Mouse (Mus musculus) megakaryocyte, adult 5-6 weeks (primary cell): Measurements from ENCODE around the gene Cfap46. TPM values are rescaled to one million over a fixed set of nuclear protein-coding genes. Genes with fewer than 3 reads are reported as not detected.

Experiments
- ATAC-seq: 2 replicates; pipeline ENCODE4 v1.8.0; 2016; ENCODE audit warnings: mild to moderate bottlenecking, inconsistent platforms; ENCODE audit not compliant: poor library complexity, severe bottlenecking
- total RNA-seq, 2 experiments: library from RNA; stranded (forward) in 1 of 2; stranded (reverse) in 1 of 2; fragments of 153-499, 151-499 nt in 1 of 2; fragments of 221-1000, 200-1000 nt in 1 of 2; gene quantifications; 2 replicates each; pipeline versions ENCODE4 v1.2.3 to v1.2.4; 2015 to 2017

Cfap46 gene
- not detected in 2 replicates for total RNA-seq (2015)
- total RNA-seq (2017) = not detected in 2 replicates

DNA sequence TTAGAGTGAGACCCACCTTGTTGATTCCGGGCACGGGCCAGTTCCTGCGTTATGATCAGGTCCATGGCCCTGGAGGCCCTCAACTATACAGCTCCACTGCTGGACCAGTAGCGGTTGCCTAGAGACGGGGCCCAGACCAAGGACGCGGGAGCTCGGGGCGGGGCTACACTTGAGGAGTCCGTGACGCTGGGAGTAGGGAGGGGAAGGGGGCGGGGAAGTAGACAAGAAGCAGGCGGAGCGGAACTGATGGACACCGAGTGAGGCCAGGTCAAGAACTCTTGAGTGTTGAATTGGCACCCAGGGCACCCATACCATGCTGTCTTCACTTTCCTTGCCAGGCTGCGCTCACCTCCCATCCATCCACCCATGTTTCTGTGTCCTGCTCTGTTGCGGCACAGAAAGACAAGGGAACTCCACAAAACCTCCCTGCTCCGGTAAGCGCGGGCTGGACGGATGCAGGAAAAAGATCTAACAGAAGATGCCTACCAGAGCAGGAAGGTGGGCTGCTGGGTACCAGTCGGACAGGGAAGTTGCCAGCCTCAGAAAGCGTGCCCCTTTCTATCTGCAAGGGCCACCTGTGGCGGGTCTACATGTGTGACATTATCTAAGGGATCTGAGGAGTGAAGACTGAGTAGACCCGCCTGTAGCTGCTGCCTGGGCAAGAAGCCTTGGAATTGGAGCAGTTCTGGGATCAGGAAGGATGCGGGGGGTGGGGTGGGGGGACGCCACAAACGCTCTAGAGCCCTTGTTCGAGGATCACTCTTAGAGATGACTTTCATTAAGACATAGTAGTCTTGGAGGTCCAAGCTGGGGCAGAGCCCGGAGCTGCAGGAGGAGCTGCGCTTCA is at the start of gene Cfap46:
Gene Cfap46, minus strand, starts transcription at position 112 of the 847 bp plus-strand sequence.
- peak; percentile 62 for ATAC-seq

DNA sequence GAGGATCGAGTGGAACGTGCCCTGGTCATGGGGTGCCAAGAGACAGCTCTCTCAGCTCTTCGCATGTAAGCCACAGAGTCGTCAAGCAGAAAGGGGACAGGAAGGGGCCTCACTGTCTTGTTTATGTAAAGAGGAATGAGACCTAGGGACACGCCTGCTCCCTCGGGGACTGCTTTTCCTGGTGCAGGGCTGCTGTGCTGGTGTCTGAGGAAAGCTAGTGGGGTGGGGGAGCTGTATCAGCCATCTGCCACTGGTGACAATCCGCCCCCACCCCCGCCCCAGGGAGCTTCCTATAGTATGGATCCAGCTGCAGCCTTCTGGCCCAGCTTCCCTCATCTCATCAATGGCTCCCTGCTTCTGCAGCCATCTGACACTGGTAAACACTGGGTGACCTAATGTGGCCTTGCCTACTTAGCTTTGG is 47.7 kb upstream of the Cfap46 start:
- no peak for ATAC-seq

DNA sequence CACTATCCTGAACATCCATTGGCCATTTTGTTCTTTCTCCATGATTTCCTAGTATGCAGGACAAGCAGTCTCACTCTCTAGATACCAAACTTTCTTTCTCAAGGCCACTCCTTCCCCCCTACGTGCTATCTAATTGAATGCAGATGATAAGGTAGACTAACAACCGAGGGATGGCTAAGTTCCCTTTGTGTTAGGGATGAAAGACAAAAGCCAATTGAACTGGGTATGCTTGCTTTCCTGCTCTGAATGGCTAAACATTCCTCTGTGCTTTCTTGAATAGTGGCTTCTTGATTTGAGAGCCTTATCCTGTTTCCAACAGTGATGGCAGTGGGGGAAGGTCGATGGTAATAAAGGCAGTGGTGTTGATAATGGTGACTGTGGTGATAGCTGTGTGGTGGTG is 43.5 kb upstream of the Cfap46 start:
- no peak for ATAC-seq

DNA sequence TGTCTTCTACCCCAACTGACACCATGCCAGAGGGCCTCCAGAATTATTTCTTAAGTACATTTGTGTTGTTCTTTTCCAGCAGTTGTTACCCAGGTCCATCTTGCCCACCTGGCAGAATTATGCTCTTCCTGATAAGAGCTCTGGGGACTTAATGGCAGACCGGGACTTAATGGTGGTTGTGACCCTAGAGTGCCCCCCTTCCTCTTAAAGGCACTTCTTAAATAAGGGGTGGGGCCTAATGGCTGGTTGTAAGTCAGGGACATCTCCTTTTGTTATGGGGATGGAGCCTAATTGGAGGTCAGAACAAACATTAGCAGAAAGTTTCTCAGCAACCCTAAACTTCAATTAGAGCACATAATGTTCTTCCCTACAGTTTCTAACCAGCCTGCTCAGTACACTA is 42.0 kb upstream of the Cfap46 start:
- no peak for ATAC-seq

DNA sequence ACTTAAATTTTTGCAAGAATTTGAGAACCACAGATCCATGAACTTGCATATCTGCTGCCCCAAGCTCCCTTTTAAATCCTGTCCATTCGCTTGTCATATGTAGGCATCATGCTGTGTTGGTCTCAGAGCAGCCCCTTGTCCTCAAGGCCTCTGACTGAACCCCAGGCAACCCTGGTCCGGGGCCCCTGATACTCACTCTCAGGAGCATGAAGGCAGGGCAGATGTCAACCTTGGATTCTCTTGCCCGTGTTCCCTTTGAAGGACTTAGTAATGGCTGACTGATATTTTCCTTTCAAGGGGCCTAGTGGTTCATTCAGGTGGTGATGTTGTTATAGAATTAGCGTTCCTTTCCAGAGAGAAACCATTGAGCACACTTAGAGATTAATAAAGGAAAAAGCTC is 40.4 kb upstream of the Cfap46 start:
- ATAC-seq = no peak

DNA sequence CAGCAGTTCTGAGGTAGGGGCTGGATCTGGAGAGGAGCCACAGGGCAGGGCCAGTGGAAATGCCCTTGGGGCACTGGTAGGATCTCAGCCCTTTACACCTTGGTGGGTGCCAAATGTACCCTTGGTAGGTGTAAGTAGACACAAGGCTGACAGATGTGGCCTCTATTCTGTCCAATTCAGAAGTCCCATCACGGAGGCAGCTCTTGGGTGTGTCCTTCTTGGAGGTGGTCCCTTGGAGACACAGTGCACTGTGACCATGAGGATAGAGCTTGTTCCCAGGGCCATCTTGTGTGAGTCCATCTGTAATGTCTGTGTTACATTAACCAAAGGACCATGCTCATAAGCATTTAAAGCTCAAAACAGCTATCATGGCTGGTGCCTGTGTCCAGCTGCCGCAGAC is 37.6 kb upstream of the Cfap46 start:
- ATAC-seq = no peak

DNA sequence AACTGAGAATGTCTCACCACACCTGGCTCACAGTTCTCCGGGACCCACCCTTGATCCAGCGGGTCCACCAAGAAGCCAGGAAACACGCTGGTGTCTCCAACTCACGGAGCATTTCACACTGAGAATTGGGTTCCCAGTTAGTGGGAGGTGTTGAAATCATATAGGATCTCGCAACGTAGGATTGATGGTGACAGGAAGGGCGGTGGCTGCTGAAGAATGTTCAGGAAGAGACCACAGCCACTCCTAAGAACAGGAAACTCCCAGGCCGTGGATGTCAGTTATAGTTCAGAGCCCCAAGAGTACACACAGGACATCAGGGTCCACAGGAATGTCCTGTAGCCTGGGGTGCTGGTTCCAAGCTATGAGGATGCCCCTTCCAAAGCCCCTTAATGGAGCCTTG is 34.2 kb upstream of the Cfap46 start:
- ATAC-seq = no peak

DNA sequence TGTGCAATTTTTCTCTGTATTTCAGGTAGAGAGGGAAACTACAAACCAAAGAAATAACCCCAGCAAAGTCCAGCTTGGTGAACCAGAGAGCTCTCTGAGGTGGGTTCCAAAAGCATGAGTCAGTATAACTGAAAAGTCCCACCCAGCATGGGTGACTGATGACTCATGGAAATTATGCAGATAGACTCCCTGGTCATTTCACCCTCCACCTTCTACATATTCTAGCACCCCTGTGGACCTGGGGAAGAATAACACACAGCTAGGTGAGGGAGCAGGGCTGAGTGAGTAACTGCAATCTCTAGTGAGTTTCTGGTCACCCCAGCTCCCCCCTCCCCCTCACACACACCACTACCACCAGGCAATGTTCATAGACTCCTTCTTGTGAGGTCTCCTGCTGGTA is 28.2 kb upstream of the Cfap46 start:
- ATAC-seq = no peak

DNA sequence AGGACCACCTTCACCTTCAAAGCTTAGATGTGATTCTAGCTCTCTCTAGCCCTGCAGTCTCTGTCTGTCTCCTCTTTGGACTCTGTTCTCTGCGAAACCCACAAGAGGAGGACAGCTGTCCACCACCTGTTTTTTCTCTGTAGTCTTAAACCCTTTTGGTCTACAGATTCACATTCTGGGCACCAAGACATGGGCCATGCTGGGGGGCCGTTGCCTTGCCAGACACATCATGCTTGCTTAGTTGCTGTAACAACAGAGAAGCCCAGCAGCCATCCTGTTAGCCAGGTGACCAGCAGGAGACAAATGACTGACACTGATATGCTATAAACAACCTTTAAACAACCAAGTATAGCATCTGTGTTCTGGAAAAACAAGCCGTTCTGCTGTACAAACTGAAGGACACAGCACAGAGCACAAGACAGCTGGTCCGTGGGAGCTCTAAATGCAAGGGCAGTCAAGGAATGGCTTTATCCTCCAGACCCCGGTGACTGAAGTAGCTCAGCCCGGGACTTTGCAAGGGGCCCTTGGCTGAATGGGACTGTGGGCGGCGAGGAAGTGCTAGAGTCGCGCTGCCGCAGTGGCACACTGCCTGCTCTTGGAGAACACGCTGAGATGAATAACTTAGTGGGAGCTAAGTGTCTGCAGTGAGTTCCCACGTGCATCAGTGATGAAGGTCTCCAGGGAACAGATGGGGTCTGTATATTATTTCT is 22.9 kb upstream of the Cfap46 start:
- ATAC-seq = no peak

DNA sequence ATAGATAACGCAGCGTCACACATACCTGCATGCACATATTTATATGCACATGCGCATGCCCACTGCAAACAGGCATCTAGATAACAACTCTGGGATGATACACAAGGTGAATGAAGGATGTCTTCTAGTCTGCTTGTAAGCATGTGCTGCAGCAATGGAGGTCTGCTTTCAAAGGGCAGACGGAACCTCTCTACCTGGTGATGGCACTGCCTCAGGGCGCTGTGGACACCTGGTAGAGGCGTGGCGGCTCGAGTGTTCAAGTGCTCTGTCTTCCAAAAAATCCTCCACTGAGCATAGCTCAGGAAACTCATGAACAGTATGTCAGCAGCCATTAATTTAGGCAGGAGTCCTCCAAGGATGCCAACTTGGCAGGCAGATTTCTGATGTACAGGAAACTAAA is 22.2 kb upstream of the Cfap46 start:
- ATAC-seq = no peak

DNA sequence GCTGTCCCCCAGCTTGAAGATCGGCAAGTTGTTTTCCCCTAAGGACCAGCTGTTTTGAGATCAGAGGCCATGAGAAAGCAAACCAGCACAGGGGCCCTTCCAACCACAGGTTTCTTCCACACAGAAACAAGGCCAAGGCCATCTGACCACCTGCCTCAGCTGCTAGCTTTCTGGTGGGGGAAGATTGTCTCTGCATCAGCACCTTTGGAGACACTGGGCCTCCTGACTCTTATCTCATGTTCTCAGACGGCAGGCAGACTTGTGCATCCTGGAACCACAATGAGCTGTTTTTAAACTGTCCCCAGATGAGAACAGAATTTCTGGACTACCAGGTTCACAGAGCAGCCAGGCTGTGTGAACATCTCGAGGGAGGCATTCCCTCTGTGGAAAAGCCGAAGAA is 21.5 kb upstream of the Cfap46 start:
- no peak for ATAC-seq

DNA sequence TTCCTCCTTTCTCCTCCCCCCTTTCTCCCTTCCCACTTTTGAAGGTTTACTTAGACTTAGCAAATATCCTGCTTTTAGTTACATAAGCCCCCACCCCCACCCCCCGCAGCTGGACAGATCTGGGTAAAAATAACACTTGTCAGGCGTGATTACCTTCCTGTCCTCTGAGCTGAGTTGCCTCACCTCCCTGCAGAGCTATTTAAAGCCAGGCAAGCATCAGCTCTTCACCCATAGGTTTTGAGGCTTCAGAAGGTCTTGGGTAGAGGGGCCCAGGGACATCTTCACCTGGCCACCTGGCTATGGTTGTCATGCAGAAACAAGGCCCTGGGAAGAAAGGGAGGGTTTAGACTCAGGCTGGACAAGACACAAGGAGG is 20.2 kb upstream of the Cfap46 start:
- no peak for ATAC-seq

DNA sequence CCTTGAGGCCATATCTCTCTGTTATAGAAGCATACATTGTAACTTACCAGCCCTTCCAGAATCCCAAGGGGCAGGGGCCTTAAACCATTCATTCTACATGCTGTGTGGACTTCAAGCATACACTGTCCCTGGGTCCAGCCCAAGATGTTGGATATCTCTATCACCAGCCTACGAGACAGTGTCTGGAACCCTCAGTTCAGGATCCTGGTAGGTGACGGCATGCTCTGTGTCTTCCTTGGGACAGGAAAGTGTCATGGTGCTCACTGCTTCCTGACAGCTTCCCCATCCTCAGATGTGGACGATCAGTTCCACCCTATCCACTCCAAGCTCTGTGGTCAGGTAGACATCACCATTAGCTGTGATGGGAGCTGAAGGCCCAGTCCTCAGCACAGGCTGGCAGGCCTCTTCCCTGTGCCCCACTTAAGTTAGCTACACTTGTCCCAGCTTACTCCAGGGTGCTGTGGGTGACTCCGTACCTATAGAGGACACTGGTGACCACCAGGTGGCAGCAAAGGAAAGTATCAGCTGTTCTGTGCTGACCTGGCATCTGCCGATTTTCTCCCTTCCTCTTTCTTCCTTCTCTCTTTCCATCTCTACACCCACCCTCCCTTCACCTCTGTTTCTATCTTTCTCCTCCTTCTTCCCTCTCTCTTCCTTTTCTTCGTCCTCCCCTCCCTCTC is 19.7 kb upstream of the Cfap46 start:
- peak; percentile 78 for ATAC-seq

DNA sequence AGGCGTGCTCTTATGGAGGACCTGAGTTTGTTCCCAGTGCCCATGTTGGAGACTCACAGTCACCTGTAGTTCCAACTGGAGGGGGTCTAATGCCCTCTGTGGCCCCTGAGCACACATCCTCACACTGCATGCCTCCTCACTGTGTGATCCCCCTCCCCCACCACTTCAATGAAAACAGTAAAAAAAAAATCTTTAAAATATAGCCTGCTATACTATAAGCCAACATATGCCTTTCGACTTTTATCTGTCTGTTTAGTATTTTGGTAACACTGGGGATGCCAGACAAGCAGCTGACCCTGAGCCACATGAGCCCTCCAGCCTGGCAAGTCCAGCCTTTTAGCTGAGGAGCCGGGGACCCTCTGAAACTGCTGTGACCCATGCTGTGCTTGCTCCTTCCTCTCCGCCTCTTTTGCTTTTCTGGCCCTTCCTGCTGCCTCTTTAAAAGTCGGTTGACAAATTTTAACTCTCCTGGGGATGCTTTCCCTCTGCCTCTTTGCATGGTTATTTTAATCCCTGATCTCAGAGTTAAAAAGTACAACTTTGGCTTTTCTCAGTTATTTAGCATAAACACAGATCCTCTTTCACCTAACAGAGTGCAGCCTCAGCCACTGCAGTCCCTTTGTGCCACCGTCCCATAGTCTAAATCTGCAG is 18.2 kb upstream of the Cfap46 start:
- ATAC-seq = no peak

DNA sequence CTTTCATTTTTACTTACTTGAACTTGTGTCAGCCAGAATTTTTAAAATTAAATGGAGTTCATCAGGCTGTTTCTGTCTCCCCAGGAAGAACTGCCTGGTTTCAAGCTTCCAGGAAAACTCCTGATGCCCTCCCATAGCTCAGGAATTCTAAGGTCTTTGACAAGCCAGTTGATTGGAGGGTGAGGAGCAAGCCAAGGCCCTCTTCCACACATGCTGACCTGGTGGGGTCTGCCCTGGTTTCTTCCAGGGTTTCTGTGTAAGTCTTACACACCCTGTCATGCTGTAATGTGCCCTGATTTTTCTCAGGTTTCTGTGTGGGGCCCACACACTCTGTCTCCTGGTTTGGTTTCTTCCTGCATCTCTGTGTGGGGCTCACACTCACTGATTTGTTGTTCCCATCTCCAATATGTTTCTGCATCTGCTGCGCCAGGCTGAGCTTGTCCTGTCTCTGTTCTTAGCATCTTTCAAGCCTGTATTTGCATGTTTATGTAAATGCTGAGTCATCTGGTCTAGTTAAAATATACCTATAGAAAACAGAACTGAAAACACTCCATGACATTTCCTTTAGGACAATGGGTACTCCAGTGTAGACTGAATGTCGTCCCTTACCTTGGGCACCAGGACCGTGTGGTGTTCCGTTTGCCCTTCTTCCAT is 9.2 kb upstream of the Cfap46 start:
- no peak for ATAC-seq

DNA sequence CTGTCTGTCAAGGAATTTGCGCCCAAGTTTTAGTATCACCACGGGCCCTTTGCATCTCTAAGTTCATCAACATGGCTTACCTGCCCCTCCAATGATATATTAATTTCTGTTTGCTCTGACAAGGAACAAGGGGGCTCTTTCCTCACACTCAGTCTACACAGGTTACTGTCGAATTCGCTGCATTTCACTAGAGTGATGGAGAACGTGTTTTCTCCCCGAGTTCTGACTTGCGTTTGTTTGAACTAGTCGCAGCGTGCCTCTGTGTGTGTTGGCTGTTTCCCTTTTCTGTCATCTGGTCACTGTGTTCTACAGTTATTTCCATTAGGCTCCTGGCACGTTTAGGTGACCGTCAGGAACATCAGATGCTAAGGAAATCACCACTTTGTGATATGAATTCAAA is 8.6 kb upstream of the Cfap46 start:
- ATAC-seq = no peak

DNA sequence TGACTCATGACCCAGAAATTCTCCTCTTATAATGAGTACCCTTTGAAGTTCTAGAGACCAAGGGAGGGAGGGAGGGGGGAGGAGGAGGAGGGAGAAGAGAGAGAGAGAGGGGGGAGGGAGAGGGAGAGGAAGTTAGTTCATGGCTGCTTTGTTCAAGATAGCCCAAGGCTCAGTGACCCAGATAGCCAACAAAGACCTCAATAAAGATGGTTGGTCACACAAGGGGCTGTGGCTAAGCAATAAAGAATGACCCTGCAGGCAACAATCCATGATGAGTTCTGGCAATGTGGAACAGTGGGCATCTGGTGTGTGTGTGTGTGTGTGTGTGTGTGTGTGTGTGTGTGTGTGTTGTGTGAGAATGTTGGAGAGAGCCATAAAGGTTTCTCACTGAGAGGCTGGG is 1.7 kb upstream of the Cfap46 start:
- ATAC-seq = no peak

DNA sequence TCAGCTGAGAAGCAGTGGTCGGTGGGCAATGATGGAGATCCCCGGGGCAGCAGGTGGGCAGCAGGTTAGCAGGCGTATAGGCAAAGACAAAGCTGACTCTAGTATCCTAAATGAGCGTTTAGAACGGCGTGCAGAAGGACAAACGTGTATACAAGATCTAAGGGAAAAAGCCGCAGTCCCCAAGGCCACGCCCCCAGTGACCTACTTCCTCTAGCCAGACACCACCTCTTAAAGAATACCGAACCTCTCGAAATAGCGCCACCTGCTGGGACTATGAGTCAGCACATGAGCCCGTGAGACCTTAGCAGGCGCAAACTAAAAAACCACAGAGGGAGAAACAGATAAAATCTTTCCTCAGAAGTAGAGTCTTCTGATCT is 924 bp upstream of the Cfap46 start:
- ATAC-seq = peak; percentile 93

DNA sequence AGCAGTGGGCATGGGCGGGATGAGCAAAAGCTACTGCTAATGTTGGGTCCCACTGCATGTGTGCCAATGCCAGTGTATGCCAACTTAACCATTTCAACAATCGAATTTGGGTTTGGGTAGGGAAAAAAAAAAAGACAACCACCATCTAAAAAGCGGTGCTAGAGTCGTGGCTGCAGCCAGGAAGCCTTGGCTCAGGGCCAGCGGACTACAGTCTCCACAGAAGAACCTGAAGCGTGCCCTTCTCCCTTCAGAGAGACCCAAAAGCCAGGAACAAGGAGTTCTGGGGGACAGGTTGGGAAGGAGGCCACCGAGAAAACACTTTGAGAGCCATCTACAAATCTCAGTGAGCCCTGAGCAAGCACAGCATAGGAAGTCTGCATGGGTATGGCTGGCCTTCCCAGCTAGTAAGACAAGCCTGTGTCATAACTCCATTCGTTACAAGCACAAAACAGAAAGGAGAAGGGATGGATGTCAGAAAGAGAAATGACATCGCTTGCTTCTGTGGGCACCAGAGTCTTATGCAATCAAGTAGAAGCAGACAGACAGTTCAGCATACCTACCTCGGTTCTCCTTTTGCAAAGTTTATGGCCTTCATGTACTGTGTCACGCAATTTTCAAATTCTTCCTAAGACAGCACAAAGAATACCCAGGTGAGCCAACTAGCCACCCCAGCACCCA is 1.6 kb downstream of the Cfap46 start:
- ATAC-seq = no peak

DNA sequence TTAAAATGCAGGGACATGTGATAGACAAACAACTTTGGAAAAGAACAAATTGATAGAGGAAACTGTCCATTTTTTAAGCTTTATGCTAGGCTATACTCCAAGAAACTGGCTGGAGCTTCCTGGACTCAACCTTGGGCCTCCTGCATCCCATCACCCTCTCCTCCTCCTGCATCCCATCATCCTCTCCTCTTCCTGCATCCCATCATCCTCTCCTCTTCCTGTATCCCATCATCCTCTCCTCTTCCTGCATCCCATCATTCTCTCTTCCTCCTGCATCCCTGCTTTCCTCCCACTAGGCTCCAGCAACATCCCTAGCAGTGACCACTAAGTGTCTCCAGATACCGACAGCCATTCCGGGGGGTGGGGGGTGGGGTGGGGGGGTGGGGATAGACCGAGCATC is 7.2 kb downstream of the Cfap46 start:
- no peak for ATAC-seq
